Mouse (Mus musculus) cortical plate, adult 2 months (tissue): ENCODE data around the gene A630001G21Rik.

ENCODE experiments used
- CTCF ChIP-seq: fragments of 200-500 bp; IDR thresholded peaks from 2 replicates; pipeline ENCODE4 v1.5.1; 2011; ENCODE audit warnings: mild to moderate bottlenecking, control low read depth, low read length; ENCODE audit not compliant: insufficient read depth; ENCODE audit errors: extremely low read depth
- POLR2A ChIP-seq: fragments of 200-500 bp; IDR thresholded peaks from 2 replicates; pipeline ENCODE4 v1.6.1; 2011; ENCODE audit warnings: mild to moderate bottlenecking, low read length, control low read depth; ENCODE audit not compliant: insufficient read depth; ENCODE audit errors: extremely low read depth

DNA sequence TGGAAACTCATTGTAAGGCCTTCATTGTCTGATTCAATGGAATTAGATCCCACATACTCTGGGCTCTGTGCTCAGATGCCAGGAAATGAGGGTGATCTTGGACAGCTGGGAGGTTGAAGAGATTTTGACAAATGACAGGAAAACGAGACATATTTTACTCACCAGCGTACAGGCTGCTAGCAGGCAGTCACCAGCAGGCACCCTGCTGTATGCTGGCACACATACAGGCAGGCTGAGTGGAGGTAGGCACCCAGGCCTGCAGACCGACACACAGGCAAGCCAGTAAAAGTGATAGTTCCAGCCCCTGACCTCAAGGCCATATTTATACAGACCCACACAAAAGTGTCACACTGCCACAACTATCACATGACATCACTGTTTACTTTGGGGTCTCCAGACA is 82.8 kb downstream of the A630001G21Rik start:
- TF ChIP-seq CTCF (no peak), POLR2A (no peak)
